Mouse (Mus musculus) intestine, postnatal 0 days (tissue): ENCODE results near the gene Rfx4. TPM values are rescaled to one million over a fixed set of nuclear protein-coding genes. Genes with fewer than 3 reads are reported as not detected.

Experiments used
- ATAC-seq: fragments of 200-750 bp; cut with Nextera tagmentation; 2 replicates; pipeline ENCODE4 v1.8.0; 2017; ENCODE audit warnings: mild to moderate bottlenecking, moderate TSS enrichment, moderate library complexity
- H3K27ac ChIP-seq: fragments of 300-500 bp; sonication (generic); 2 replicates; pipeline ENCODE4 v1.5.1; 2014; ENCODE audit warnings: mild to moderate bottlenecking, low read depth, low read length, moderate library complexity
- H3K27me3 ChIP-seq: fragments of 300-500 bp; sonication (generic); replicated peaks from 2 replicates; pipeline ENCODE4 v1.6.1; 2014; ENCODE audit warnings: low read length, mixed read lengths; ENCODE audit not compliant: control insufficient read depth, insufficient read depth
- H3K36me3 ChIP-seq: fragments of 300-500 bp; sonication (generic); 2 replicates; pipeline ENCODE4 v1.6.1; 2014; ENCODE audit warnings: mild to moderate bottlenecking, moderate library complexity; ENCODE audit not compliant: control insufficient read depth, insufficient read depth
- H3K4me1 ChIP-seq: fragments of 300-500 bp; sonication (generic); replicated peaks from 2 replicates; pipeline ENCODE4 v1.6.1; 2014; ENCODE audit warnings: antibody characterized with exemption, low read length, mixed read lengths; ENCODE audit not compliant: control insufficient read depth, insufficient read depth
- H3K4me2 ChIP-seq: fragments of 300-500 bp; sonication (generic); replicated peaks from 2 replicates; pipeline ENCODE4 v1.6.1; 2014; ENCODE audit warnings: low read depth, mild to moderate bottlenecking, moderate library complexity
- H3K4me3 ChIP-seq: fragments of 300-500 bp; sonication (generic); 2 replicates; pipeline ENCODE4 v1.5.1; 2014; ENCODE audit warnings: low read depth, low read length
- H3K9ac ChIP-seq: fragments of 300-500 bp; sonication (generic); 2 replicates; pipeline ENCODE4 v1.6.1; 2014; ENCODE audit warnings: mild to moderate bottlenecking, low read depth, low read length
- H3K9me3 ChIP-seq: fragments of 300-500 bp; sonication (generic); 2 replicates; pipeline ENCODE4 v1.6.1; 2016; ENCODE audit warnings: mixed run types; ENCODE audit not compliant: control insufficient read depth
- CTCF ChIP-seq: sonication (generic); IDR thresholded peaks from 2 replicates; pipeline ENCODE4 v1.5.1; 2016; ENCODE audit warnings: low read depth, mild to moderate bottlenecking, control low read depth, antibody characterized with exemption, moderate library complexity
- WGBS: fragments of 180-500 bp; shearing (Covaris S2); extraction: QIAGEN DNeasy Blood & Tissue Kit; methylation state at CpG from one replicate; pipeline ENCODE4 v1.1.7; 2014; 5-methylcytosine and 5-hydroxymethylcytosine counted together
- polyA plus RNA-seq: library from polyadenylated mRNA; unstranded; fragments of >200 nt; fragmentation: Nextera tagmentation; extraction: Ambion mirVana; gene quantifications from 2 replicates; pipeline ENCODE4 v1.2.1, GENCODE M21; 2015

The Rfx4 gene
- polyA plus RNA-seq, 1 experiment from 2014 or later: not detected

DNA sequence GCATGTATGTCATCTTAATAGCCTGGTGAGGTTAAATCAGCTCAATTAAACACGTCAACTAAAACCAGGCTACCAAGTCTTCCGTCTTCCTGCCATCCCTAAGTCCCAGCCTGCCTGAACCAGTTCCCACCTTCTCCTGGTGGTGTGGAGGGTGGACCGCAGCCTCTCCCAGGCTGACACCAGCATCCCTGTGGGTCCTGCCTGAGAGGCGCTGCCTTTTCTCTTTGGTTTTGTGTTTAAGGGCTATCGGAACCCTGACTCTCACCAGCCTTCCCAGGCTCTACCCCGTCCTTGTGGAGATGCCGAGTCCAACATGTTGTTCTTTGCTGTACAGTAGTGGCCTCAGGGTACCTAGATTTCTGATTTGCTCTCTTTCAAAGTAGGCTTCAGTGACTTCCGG lies 44.4 kb upstream of the Rfx4 start:
- no peaks in the 10 kb centered on the region for H3K9me3 ChIP-seq
- TF ChIP-seq CTCF: no peak
- WGBS: 92% methylated on average over 8 of the region's 8 CpGs
- H3K27me3 ChIP-seq: no peaks in the 10 kb centered on the region
- no peak overlapping the region for H3K4me2 ChIP-seq
- no peak for ATAC-seq
- no peak overlapping the region for H3K27ac ChIP-seq
- no peaks in the 10 kb centered on the region for H3K4me1 ChIP-seq
- H3K4me3 ChIP-seq: no peak overlapping the region
- no peak overlapping the region for H3K9ac ChIP-seq
- peaks cover 20% of the 10 kb centered on the region for H3K36me3 ChIP-seq

DNA sequence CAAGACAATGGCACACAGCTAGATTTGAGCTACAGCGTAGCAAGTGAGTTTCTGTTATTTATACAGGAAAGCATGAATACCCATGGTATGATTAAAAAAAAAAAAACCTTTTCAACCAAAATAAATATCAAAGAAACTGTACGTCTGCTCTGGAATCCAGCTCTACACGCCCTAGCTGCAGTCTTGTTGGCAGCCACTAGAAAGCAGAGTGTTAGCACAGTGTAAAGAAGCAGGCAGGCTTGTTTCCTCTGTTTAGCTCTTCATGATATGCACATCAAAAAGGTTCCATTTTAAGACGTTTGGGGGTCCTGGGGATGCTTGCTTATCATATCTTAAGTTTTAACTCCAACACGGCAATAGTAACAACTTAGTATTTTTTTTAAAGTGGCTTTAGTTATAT lies 43.9 kb upstream of the Rfx4 start:
- 84% methylated on average over 5 of the region's 5 CpGs for WGBS
- Histone ChIP-seq H3K36me3 (peaks cover 20% of the 10 kb centered on the region), H3K27ac (no peak overlapping the region), H3K9me3 (no peaks in the 10 kb centered on the region), H3K4me2 (no peak overlapping the region), H3K9ac (no peak overlapping the region), H3K27me3 (no peaks in the 10 kb centered on the region), H3K4me3 (no peak overlapping the region), H3K4me1 (no peaks in the 10 kb centered on the region)
- TF ChIP-seq CTCF: 0 out of 2 replicates have a peak, but pooled peaks have one; percentile 18
- no peak for ATAC-seq

GRCm38 (mm10) chr10:84712532-84712931 lies 43.3 kb upstream of the Rfx4 start:
- H3K4me3 ChIP-seq: no peak overlapping the region
- H3K9ac ChIP-seq: no peak overlapping the region
- no peak overlapping the region for H3K4me2 ChIP-seq
- ATAC-seq: no peak
- no peak for TF ChIP-seq CTCF
- no peak overlapping the region for H3K27ac ChIP-seq
- no peaks in the 10 kb centered on the region for H3K27me3 ChIP-seq
- H3K9me3 ChIP-seq: no peaks in the 10 kb centered on the region
- H3K4me1 ChIP-seq: no peaks in the 10 kb centered on the region
- peaks cover 20% of the 10 kb centered on the region for H3K36me3 ChIP-seq
- 80% methylated on average over 6 of the region's 6 CpGs for WGBS

GRCm38 (mm10) chr10:84713043-84713442 lies 42.8 kb upstream of the Rfx4 start:
- 87% methylated on average over 10 of the region's 10 CpGs for WGBS

GRCm38 (mm10) chr10:84715639-84716038 lies 40.2 kb upstream of the Rfx4 start:
- TF ChIP-seq CTCF: no peak
- WGBS: 93% methylated on average over 7 of the region's 7 CpGs

More at GRCm38 (mm10) chr10:84713043-84713442, 42.8 kb upstream of the Rfx4 start:
- Histone ChIP-seq H3K9ac (no peak overlapping the region), H3K9me3 (no peaks in the 10 kb centered on the region), H3K4me3 (no peak overlapping the region), H3K4me1 (no peaks in the 10 kb centered on the region), H3K27me3 (no peaks in the 10 kb centered on the region), H3K36me3 (peaks cover 20% of the 10 kb centered on the region), H3K4me2 (no peak overlapping the region), H3K27ac (no peak overlapping the region)
- ATAC-seq: no peak
- TF ChIP-seq CTCF: no peak

GRCm38 (mm10) chr10:84716581-84716980 lies 39.3 kb upstream of the Rfx4 start:
- Histone ChIP-seq H3K4me3 (no peak overlapping the region), H3K9ac (no peak overlapping the region), H3K27me3 (no peaks in the 10 kb centered on the region), H3K36me3 (peaks cover 33% of the 10 kb centered on the region), H3K9me3 (no peaks in the 10 kb centered on the region), H3K27ac (no peak overlapping the region), H3K4me1 (no peaks in the 10 kb centered on the region), H3K4me2 (no peak overlapping the region)
- 96% methylated on average over 7 of the region's 7 CpGs for WGBS
- no peak for ATAC-seq
- no peak for TF ChIP-seq CTCF

More at GRCm38 (mm10) chr10:84715639-84716038, 40.2 kb upstream of the Rfx4 start:
- Histone ChIP-seq H3K9me3 (no peaks in the 10 kb centered on the region), H3K9ac (no peak overlapping the region), H3K27me3 (no peaks in the 10 kb centered on the region), H3K4me1 (no peaks in the 10 kb centered on the region), H3K36me3 (peaks cover 29% of the 10 kb centered on the region), H3K27ac (no peak overlapping the region), H3K4me2 (no peak overlapping the region), H3K4me3 (no peak overlapping the region)
- ATAC-seq: no peak

DNA sequence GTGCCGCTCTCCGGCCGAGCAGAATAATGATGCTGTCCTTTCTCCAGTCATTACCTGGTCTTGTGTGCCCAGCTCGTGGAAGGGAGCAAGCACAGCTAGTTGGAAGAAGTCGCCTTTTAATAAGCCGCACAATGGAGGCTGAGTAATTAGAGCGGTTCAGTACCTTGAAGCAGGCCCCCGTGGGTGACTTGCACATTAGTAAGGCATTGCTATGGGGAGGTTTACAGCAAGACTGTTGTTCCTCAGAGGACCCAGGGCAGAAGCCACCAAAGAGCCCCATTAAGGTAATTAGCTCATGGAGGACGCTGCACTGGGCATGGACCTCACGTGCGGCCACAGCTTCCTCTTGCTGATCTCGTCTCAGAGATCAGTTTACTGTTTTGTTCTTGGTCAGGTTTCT lies 33.2 kb upstream of the Rfx4 start:
- H3K36me3 ChIP-seq: peaks cover 26% of the 10 kb centered on the region
- ATAC-seq: no peak
- no peaks in the 10 kb centered on the region for H3K4me1 ChIP-seq
- H3K4me2 ChIP-seq: no peak overlapping the region
- no peaks in the 10 kb centered on the region for H3K9me3 ChIP-seq
- no peak for TF ChIP-seq CTCF
- no peak overlapping the region for H3K27ac ChIP-seq
- H3K9ac ChIP-seq: no peak overlapping the region
- no peaks in the 10 kb centered on the region for H3K27me3 ChIP-seq
- WGBS: 86% methylated on average over 12 of the region's 12 CpGs
- no peak overlapping the region for H3K4me3 ChIP-seq
